Comparison of ENCODE assay signal across 19 mouse cellular contexts in the genomic region with DNA sequence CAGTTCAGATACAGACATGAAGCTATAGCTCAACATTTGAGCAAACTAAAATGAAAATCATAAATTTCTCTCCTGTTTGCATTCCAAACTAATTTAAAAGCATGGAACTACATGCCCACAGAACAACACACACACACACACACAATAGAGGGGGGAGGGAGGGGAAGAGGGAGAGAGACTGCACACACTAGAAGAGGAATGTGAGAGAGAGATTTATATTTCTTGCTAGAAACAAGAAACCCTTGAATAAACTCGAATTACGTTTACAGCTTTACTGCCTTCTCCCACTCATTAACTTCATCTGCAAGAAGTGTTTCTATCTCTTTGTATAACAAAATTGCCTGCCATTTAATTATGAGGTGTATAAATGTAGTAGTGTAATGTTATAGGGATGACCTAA.
DNase-seq lines count a peak whose midpoint lies in the region; ATAC-seq and TF ChIP-seq lines count a peak whose summit lies in the region.
"Had no signal": no experiment of that assay in that cellular context is flagged by ENCODE, and none has a peak within 500 bp of the region (broad histone marks: within the 10 kb centered on the region; RNA-seq: fewer than 3 reads in every experiment).

No protein-coding gene starts in this region.

- no peak overlapping the region for H3K9ac ChIP-seq in kidney, embryonic 14.5 days (ENCODE audit: low read depth, low read length)
- no peak overlapping the region for H3K9ac ChIP-seq in kidney, postnatal 0 days (ENCODE audit: low read depth, low read length)

- H3K4me3 ChIP-seq in kidney, embryonic 14.5 days (ENCODE audit: low read length), result no peak overlapping the region
- no peak overlapping the region for H3K4me3 ChIP-seq in kidney, postnatal 0 days (replicated peaks; ENCODE audit: low read depth, low read length)

- no peaks in the 10 kb centered on the region for H3K9me3 ChIP-seq in kidney, embryonic 14.5 days (ENCODE audit: control insufficient read depth, low read length)
- no peaks in the 10 kb centered on the region for H3K9me3 ChIP-seq in kidney, postnatal 0 days (replicated peaks; ENCODE audit: low read length)
- H3K9me3 ChIP-seq: G1E had no signal

- DNase-seq in kidney, postnatal 14 days, result no peak
- DNase-seq in kidney, postnatal 0 days (ENCODE audit: low spot score), result peak; percentile 67
- DNase-seq in kidney, adult 8-10 months, result no peak
- DNase-seq: adrenal gland, adult 2 months; adrenal gland, adult 8-10 months; adrenal gland, postnatal 10 days; adrenal gland, postnatal 14 days; adrenal gland, postnatal 25 days; adrenal gland, postnatal 36 days; B cell, adult 2 months; cerebellum, adult 11 months; cerebellum, adult 11-12 months; cerebellum, adult 18-20 months had no signal

- H3K27ac ChIP-seq in kidney, embryonic 14.5 days (ENCODE audit: low read depth, low read length), result no peak overlapping the region
- H3K27ac ChIP-seq in kidney, postnatal 0 days, result no peak overlapping the region

- H3K4me1 ChIP-seq in kidney, embryonic 14.5 days (ENCODE audit: control insufficient read depth, insufficient read depth, low read length), result no peaks in the 10 kb centered on the region
- no peaks in the 10 kb centered on the region for H3K4me1 ChIP-seq in kidney, postnatal 0 days (replicated peaks; ENCODE audit: insufficient read depth, low read length)

- TF ChIP-seq CTCF in kidney, postnatal 0 days (IDR thresholded peaks at IDR 0.05; ENCODE audit: low read depth), result no peak

- ATAC-seq in kidney, embryonic 14.5 days (ENCODE audit: low FRiP score, low TSS enrichment), result peak; percentile 70; the same call in 1 of the 2 replicates
- no peak for ATAC-seq in kidney, postnatal 0 days (replicated peaks; ENCODE audit: low FRiP score, low read depth)
- ATAC-seq: activated CD4-positive, CD25-positive, alpha-beta regulatory T cell, adult 4 months; CD4-positive, CD25-positive, alpha-beta regulatory T cell, adult 4 months; Patski had no signal

- H3K4me2 ChIP-seq in kidney, embryonic 14.5 days (replicated peaks; ENCODE audit: low read depth, low read length), result no peak overlapping the region
- H3K4me2 ChIP-seq in kidney, postnatal 0 days (ENCODE audit: low read length), result no peak overlapping the region

- no peaks in the 10 kb centered on the region for H3K36me3 ChIP-seq in kidney, embryonic 14.5 days (ENCODE audit: control insufficient read depth, insufficient read depth, low read length)
- H3K36me3 ChIP-seq in kidney, postnatal 0 days (ENCODE audit: insufficient read depth, low read length), result no peaks in the 10 kb centered on the region
- H3K36me3 ChIP-seq: G1E had no signal

- 28% methylated on average over 2 of the region's 2 CpGs for WGBS in kidney, embryonic 14.5 days
- 14% methylated on average over 2 of the region's 2 CpGs for WGBS in kidney, postnatal 0 days

- no peaks in the 10 kb centered on the region for H3K27me3 ChIP-seq in kidney, embryonic 14.5 days (ENCODE audit: control insufficient read depth, insufficient read depth, low read length)
- no peaks in the 10 kb centered on the region for H3K27me3 ChIP-seq in kidney, postnatal 0 days (ENCODE audit: insufficient read depth, low read length)
- H3K27me3 ChIP-seq: CH12.LX, Patski had no signal
